Mouse (Mus musculus) myocyte (in vitro differentiated cells): ENCODE data around the gene Prss57.

Experiments
- MAX ChIP-seq: IDR thresholded peaks from one replicate; pipeline ENCODE4 v1.6.1; 2011; ENCODE audit warnings: low read depth, mild to moderate bottlenecking, control low read depth
- MYOD1 ChIP-seq, 3 experiments: IDR thresholded peaks; one replicate each; pipeline ENCODE4 v1.6.1; 2011; ENCODE audit warnings: control low read depth in 2 of 3, low read depth in 2 of 3, mild to moderate bottlenecking in 2 of 3, moderate library complexity in 1 of 3; ENCODE audit not compliant: insufficient read length in 2 of 3, control insufficient read depth in 1 of 3
- MYOG ChIP-seq, 3 experiments: IDR thresholded peaks; one replicate each; pipeline ENCODE4 v1.6.1; 2011; ENCODE audit warnings: control low read depth in 2 of 3, low read depth in 2 of 3, mild to moderate bottlenecking in 2 of 3; ENCODE audit not compliant: insufficient read length in 2 of 3, control insufficient read depth in 1 of 3, insufficient read depth in 1 of 3
- POLR2A ChIP-seq: IDR thresholded peaks from one replicate; pipeline ENCODE4 v1.6.1; 2011; ENCODE audit warnings: low read depth, mild to moderate bottlenecking, control low read depth, moderate library complexity; ENCODE audit not compliant: insufficient read length
- POLR2AphosphoS2 ChIP-seq: IDR thresholded peaks from one replicate; pipeline ENCODE4 v1.6.1; 2011; ENCODE audit warnings: low read depth, control low read depth; ENCODE audit not compliant: insufficient read length
- SRF ChIP-seq: IDR thresholded peaks from one replicate; pipeline ENCODE4 v1.6.1; 2011; ENCODE audit warnings: low read depth; ENCODE audit not compliant: control insufficient read depth, insufficient read length
- TCF12 ChIP-seq: IDR thresholded peaks from one replicate; pipeline ENCODE4 v1.6.1; 2011; ENCODE audit warnings: mild to moderate bottlenecking, control low read depth; ENCODE audit not compliant: poor library complexity, insufficient read depth, severe bottlenecking
- USF1 ChIP-seq: IDR thresholded peaks from one replicate; pipeline ENCODE4 v1.6.1; 2011; ENCODE audit warnings: low read depth, mild to moderate bottlenecking, control low read depth, moderate library complexity

- TF ChIP-seq POLR2A = no peak
- TF ChIP-seq TCF12 = no peak
- TF ChIP-seq POLR2AphosphoS2 = no peak
- no peak for TF ChIP-seq MAX
- no peak for TF ChIP-seq USF1
- TF ChIP-seq MYOD1 (IDR thresholded peaks at IDR 0.05; ENCODE audit: control insufficient read depth in 1 of 3, insufficient read length in 2 of 3, low read depth in 2 of 3) = no peak
- TF ChIP-seq SRF = no peak
- TF ChIP-seq MYOG (IDR thresholded peaks at IDR 0.05; ENCODE audit: control insufficient read depth in 1 of 3, insufficient read depth in 1 of 3, insufficient read length in 2 of 3, low read depth in 2 of 3) = no peak
These were observed 44.0 kb downstream of the Prss57 start for GRCm38 (mm10) chr10:79746774-79747151.
